Mouse (Mus musculus) megakaryocyte progenitor cell, adult 5-6 weeks (primary cell): Measurements from ENCODE around the gene Polr1b. TPM values are rescaled to one million over a fixed set of nuclear protein-coding genes. Genes with fewer than 3 reads are reported as not detected.

Experiments used
- ATAC-seq: replicated peaks from 2 replicates; pipeline ENCODE4 v1.8.0; 2016; ENCODE audit warnings: mild to moderate bottlenecking, moderate TSS enrichment, inconsistent platforms; ENCODE audit not compliant: poor library complexity
- total RNA-seq, 2 experiments: library from RNA; stranded (forward) in 1 of 2; stranded (reverse) in 1 of 2; fragments of 157-497, 149-512 nt in 1 of 2; fragments of 200-1000 nt in 1 of 2; gene quantifications; 2 replicates each; pipeline versions ENCODE4 v1.2.3 to v1.2.4; 2015 to 2017

Polr1b gene
- total RNA-seq, 2 experiments from 2014 or later: 24.2 to 40.6 TPM

DNA sequence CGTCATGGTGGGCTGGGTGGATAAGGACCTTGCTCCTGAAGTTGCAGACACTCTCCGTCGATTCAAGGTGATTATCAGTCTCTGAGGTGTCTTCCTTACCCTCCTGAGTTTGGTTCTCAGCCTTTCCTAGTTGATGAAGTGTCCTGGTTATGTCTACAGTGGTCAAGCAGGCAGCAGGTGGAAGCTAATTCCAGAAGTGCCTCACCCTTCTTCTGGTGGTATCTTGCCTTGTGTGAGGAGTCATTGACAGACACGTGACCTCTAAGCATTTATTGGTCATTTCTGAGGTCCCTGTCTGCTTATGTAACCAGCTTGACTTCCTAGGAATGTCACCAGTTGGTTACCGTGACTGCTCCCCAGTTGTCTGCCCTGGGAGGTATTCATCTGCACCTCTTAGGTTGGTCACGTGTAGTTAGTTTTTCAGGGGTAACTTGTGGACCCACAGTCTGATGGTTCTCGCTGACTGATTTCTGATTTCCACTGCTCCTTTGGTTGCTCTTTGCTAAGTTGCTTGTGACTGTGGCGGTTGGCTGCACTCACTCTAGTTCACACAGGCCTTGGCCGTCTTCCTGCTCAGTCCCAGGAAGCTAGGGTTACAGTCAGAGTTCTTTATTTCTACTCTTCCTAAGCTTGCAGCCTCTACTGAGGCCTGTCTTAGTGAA is 15.0 kb downstream of the Polr1b start:
- no peak for ATAC-seq

DNA sequence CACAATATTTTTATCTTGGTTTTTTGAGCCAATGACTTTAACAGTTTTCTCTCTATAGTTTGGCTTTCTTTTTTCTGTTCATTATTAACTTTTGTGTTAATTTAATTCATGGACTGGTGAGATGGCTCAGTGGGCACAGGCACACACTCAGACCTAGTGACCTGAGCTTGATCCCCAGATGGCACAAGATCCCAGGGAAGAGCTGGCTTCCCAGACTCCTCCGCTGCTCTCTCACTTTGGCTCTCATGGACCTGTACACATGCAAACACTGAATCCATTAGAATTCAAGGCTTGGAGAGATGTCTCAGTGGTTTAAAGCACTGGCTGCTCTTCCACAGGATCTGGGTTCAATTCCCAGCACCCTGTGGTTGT is 15.6 kb downstream of the Polr1b start:
- no peak for ATAC-seq

GRCm38 (mm10) chr2:129118061-129118460 is 17.3 kb downstream of the Polr1b start:
- ATAC-seq: no peak

DNA sequence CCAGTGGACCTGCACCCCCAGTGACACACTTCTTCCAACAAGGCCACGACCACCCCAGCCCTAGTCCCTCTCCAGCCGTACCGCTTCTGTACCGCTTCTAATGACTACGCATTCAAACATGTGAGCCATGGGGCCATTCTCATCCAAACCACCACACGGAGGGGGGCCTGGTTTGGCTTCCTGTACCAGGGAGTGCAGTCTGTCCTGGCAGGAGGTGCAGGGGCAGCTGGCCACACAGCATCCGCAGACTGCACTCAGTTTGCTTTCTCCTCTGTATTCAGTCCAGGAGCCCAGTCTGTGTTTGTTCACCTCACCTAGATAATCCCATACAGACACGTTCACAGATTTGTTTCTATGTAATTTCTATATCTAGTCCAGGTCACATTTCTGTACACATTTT is 21.2 kb downstream of the Polr1b start:
- no peak for ATAC-seq

DNA sequence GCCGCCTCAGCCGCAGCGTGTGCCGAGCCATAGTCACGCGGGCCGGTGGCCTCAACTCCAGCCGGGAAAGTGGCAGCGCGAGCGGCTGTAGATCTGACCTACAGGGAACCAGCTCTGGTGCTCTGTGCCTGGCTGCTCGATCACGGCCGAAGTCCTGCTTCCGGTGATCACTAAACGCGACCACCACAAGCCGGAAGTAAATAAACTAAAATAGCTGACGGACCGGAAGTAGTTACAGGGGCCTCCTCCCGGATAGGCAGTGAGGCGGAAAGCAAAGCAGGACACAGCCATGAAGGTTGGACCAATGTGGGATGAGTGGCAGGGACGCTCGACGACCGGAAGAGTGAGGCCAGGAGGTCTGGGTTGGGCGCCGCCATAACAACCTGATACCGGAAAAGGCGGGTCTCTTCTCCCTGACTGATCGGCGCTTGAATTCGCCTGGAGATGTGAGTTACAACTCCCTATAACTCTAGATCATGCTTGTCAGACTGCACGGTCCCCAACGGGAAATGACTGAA is 28.7 kb downstream of the Polr1b start, which contains the start of gene Chchd5:
Gene Chchd5, plus strand, starts transcription at position 289 of the 518 bp plus-strand sequence.
- ATAC-seq: peak; percentile 97

DNA sequence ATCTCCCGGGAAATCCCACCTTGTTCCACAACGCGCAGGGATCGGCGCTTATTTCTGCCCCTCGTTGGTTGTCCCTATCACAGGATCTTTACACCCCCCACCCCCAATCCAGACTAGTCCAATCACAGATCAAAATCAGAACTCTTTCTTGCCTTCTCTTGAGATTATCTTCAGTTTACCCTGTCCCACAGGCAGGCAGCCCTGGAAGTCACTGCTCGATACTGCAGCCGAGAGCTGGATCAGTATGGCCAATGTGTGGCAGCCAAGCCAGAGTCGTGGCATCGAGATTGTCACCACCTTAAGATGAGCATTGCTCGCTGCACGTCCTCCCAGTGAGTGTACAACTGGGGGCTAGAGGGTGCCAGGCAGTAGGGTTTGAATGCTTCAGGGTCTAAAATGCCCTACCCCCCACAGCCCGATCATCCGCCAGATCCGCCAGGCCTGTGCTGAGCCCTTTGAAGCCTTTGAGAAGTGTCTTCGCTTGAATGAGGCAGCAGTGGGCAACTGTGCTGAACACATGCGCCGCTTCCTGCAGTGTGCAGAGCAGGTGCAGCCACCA is 29.3 kb downstream of the Polr1b start:
- ATAC-seq: peak; percentile 15

DNA sequence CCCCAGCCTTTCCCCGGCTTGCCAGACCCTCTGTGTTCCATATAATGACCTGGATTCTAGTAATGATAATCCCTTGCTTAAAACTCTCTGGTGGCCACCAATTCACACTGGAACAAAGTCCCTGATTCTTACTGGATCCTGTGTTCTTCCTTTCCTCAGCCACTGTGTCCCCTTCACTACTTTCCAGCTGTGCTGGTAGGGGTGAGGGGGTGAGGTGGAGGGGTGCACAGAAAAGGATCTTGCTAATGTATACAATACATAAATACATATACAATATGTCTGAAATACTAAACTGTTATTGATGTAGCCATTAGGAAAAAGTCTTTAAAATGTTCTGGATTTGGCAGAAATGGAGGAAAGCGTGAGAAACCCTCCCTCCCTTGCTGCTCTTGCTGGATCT is 30.0 kb downstream of the Polr1b start:
- no peak for ATAC-seq

DNA sequence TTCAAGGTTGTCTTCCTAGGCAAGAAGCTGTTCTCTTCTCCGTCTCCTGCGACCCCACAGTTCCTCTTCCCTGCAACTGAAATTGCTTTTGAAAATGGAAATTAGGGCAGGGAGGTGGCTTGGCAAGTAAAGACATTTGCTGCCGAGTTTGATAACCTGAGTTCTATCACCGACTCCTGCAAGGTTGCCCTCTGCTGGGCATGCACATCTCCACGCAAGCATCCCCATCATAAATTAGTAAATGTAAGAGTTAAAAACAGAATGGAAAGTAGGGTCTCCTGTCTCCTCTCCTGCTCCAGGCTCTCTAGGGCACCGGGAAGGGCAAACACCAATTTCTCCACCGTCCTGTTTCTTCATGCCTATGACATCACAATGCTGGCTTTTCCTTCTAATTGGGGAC is 31.4 kb downstream of the Polr1b start:
- no peak for ATAC-seq

DNA sequence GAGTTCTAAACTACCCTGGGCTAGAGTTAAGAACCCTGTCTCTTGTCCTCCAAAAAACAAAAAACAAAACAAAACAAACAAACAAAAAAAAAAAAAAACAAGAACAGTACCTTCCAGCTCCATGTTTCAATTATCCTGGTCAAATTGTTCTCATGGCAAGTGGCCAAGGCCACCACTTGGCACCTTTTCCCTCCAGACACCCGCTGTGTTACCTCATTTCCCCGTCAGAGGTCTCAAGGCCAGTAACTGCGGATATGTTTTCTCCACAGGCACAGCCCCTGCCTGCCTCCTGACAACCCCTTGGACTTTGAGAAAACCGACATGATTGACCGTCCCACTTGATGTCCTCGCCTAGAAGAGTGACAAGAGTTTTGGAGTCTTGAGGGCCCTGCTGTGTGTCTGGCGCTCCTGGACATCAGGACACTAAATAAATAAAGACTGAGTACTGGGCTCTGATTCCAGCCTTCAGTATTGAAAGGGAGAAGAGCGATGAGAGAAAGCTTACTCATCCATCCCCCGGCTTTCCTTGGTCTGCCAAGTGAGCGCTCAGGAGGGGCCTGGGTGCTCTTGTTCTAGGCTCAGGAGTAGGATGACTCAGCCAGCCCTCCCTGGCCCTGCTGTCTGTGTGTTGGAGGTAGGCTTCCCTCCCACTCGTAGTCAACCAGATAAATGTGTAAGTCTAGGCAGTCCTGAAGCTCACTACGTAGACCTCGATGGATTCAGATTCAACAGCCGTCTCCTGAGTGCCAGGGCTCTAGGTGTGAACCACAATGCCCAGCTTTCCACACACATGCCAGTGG is 32.4 kb downstream of the Polr1b start:
- ATAC-seq: no peak

- no peak for ATAC-seq
These were observed 39.1 kb downstream of the Polr1b start for GRCm38 (mm10) chr2:129139906-129140305.

- ATAC-seq: no peak
These were observed 48.0 kb downstream of the Polr1b start for GRCm38 (mm10) chr2:129148836-129149235.

GRCm38 (mm10) chr2:129150386-129150785 is 49.6 kb downstream of the Polr1b start:
- ATAC-seq: no peak

DNA sequence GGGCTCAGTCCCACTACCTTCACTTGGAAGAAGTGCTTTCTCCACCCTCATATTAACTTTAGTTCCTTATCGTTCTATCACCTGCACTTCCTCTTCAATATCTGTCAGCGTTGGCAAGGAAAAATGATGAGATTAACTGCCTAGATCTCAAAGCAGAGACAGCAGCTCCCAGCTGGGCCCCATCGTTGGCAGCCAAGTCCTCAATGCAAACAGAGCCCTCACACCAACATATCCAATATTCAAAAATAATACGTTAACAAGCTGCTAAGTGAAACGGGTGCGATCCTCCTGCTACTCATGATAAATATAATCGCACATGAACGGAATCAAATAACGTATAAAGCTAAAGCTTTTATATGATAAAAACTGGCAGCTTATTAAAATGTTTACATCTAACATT is 50.3 kb downstream of the Polr1b start:
- ATAC-seq: no peak

DNA sequence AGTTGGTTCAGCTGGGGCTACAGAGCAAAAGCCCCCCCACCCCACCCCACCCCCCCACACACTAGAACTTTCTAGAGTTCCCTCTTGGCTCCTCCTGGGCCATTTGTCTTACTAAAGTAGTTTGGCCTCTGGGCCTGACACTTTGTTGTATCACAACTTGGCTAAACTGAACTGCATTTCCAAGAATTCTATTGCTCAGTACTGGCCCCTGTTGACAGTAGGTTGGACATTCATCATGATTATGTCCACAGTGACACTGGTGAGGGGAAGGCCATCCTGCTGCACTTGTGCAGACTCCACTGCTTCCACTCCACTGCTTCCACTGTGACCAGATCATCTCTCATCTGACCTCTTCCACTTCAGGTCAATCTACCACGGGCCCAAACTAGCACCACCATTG is 52.0 kb downstream of the Polr1b start:
- ATAC-seq: no peak

GRCm38 (mm10) chr2:129164815-129165214 is 64.0 kb downstream of the Polr1b start:
- ATAC-seq: no peak

GRCm38 (mm10) chr2:129166466-129167463 is 66.0 kb downstream of the Polr1b start:
- ATAC-seq: no peak

DNA sequence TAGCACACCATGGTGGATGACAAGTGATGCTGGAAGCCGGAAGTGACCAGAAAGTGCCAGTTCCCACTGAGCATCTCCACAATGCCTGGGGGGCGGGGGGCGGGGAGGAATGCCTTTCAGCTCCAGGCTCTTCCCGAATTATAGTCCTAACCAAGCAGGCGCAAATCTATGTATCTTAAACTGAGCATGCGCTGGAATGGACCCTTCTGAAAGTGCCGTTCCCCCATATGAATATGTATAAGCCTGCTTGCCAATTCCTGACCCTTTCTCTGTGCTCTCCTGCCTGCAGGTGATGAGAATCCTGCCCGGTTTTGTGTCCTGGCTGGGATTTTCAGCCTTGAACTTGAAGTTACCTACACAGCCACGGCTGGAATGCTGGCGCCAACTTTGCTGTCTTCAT is 72.6 kb downstream of the Polr1b start:
- ATAC-seq: no peak

DNA sequence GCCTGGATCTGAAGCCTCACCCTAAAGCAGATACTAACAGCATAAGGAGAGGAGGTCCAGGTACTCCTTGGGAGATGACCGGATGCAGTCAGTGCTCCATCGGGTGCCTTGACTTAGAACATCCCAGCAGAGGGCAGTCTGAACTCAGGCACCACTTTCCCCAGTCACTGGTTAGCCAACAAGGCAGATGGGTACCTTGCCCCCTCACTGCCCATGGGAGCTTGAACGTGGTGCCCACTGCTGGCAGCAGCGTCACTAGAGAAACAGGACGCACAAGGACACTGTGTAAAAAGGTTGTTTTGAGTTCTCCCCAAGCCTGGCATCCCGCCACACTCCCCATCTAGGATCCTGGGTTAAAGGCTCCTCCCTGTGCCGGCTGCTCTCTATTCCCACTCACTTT is 73.7 kb downstream of the Polr1b start:
- ATAC-seq: peak; percentile 86

GRCm38 (mm10) chr2:129175636-129176035 is 74.8 kb downstream of the Polr1b start:
- peak; percentile 54 for ATAC-seq
